Mouse (Mus musculus): ENCODE measurements at regions not wholly inside any gene's neighbourhood (a gene's known extent, or its start where the extent isn't known, plus 50 kb on each side); places are given as distances from the start of the nearest gene placed in this dataset.

DNA sequence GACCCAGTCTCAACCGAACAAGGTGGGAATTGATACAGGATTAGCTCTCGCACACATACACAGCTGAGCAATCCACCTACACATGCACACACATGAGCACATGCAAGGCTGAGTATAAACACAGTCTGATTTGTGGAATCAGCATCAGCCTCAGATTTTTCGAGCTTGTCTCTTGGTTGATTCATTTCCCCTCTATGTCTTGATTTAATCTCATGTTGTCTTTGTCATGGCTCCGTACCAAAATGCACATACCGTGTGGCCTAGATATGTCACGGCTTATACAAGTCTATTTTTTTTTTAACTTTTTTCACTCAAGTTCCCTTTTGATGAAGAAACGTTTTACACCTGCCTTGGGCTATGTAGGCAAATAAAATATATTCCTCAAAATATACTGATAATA is 88.6 kb upstream of the Mycn start:
- DNase-seq (ENCODE audit: low read depth), result no peak

GRCm38 (mm10) chr12:13028086-13028485 is 86.4 kb upstream of the Mycn start:
- DNase-seq (ENCODE audit: low read depth), result no peak

DNA sequence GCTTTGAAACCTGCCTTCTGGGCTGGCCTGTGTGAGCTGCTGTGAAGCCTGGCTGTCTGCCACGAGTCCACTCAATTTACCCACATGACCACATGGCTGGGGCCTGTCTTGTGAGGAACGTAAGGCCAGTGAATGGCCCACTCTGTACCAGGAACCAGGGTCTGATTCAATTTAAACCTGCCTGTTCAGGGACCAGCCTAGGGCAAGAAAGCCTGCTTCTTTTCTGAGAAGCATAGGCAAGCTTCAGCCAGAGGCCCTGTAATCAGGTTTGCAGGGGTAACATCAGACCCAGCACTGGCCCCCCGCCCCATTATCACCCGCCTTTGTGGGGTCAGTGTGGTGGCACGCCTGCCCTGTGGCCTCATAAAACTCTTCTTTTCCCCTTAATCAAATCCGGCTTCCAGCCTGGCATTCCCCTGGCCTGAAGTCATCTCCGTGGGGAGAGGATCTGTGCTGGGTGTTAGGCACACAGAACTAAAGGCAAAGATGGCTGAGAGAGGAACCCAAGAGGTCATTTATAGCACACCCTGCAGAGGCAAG is 84.4 kb upstream of the Mycn start:
- DNase-seq (ENCODE audit: low read depth), result no peak

- no peak for DNase-seq (ENCODE audit: low read depth)
These were observed 82.6 kb upstream of the Mycn start for GRCm38 (mm10) chr12:13024215-13024841.

GRCm38 (mm10) chr12:13011023-13011761 is 69.5 kb upstream of the Mycn start:
- no peak for DNase-seq (ENCODE audit: low read depth)

DNA sequence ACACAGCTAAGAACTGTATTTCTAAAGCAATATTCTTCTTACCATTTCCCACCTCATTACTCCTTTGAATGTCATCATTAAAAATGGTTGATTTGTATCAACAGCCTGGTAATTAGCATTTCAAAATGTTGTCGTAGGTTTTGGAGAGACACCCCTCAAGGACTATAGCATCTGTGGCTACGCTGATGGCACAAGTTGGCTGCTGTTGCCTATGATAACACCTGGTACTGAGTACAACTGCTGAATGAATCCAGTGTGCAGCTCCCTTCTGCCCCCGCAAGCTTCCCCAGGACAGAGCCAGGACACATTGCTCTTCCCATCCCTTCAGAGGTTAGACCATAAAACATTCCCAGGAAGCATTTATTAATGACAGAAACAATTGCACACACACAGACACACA is 68.7 kb upstream of the Mycn start:
- no peak for DNase-seq (ENCODE audit: low read depth)

DNA sequence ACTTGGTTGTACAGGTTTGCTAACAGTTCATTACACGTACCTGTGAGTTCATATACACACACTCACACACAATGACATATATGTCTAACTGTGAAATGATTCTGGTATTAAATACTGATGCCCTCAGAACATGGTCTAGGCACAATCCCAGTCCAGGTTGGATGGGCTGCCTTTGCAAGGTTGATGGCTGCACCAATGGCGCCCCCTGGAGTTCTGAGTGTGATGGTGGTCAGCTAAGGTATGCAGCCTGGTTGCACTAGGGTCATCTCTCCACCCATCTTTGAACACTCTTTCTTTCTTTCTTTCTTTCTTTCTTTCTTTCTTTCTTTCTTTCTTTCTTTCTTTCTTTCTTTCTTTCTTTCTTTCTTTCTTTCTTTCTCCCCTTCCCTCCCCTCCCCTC is 67.8 kb upstream of the Mycn start:
- peak; percentile 16 for DNase-seq (ENCODE audit: low read depth)

- DNase-seq (ENCODE audit: low read depth), result no peak
These were observed 61.0 kb upstream of the Mycn start for GRCm38 (mm10) chr12:13002703-13003102.

- DNase-seq (ENCODE audit: low read depth), result no peak
These were observed 60.4 kb upstream of the Mycn start for GRCm38 (mm10) chr12:13002069-13002590.

- DNase-seq (ENCODE audit: low read depth), result no peak
These were observed 54.3 kb upstream of the Mycn start for GRCm38 (mm10) chr12:12995974-12996361.

DNA sequence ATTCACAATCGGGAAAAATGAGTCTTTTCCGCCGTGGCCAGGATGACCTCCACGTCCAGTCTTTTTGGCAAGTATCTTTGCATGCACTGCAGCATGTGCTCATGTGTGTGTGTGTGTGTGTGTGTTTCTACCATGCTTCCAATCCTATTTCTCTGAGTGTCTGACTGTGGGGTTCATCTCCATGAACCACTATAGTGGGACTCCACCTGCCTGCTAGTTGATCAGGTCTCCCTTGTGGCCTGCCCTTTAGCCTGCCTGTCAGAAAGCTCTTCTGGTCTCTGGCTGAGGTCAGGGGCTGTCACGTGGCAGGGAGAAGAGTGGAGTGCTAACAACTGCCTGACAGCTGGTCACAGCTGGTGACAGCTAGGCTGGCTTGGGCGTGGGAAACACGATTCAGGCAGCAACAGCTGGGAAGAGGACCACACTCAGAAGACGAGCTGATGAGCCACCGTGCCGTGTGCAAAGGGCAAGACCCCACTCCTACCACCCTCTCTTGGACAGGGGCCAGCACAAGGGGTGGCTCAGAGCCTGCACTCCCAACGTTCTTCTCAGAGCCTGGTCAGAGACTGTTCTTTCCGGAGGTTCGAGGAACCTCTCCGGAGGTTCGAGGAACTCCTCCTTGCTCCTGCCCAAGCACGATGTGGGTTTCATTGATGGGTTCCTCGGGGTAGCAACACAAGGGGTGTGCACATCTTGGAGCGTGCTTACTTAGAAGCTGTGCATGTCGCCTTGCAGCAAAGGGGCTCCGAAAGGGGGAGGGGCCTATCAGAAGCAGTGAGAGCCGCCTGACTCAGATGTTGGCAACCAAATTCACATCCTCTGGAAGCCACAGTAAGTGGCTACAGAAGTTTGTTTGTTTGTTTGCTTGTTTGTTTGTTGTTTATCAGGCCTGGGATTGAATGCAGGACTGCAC is 53.6 kb upstream of the Mycn start:
- DNase-seq (ENCODE audit: low read depth), result no peak

DNA sequence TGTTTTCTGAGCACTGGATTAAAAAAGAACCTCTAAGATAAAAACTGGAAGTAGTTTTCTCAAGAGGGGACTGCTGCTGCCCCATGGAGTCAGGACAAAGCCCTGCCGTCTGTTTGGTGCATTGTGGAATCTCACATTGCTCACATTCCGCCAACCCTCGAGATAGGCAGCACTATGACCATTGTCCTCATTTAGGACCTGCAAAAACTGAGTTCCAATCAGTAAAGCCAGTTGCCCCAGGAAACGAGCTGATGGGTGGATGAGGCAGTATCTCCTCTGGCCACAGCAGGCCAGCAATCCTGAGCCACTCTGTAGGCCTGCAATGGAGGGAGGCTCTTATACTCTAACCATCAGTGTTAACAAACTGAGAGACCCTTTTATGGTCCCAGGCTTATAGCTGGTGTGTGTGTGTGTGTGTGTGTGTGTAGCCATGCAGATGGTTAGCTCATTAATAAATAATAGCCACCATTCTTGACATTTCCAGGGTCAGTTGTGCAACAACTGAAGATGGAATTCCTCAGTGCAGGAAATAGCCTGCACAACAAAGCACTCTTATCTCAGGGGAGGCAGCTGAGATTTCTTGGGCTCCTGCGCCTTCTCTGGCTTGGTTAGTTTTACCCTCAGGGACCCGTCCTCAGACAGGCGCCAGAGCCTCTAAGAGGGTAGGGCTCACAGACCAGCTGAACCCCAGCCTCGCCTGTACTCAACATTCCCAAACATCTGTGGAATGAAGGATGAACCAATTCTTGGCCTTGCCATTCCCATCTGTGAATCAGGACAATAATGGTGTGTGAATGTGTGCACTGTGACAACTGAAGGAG is 52.4 kb upstream of the Mycn start:
- DNase-seq (ENCODE audit: low read depth), result no peak

Data from 416B (cell line).